Mouse (Mus musculus): ENCODE results near the gene Lrrc8c. TPM values are rescaled to one million over a fixed set of nuclear protein-coding genes. Genes with fewer than 3 reads are reported as not detected.

The Lrrc8c gene
- polyA plus RNA-seq, 1 experiment, result 3.0 TPM

GRCm38 (mm10) chr5:105494918-105495901, 24.0 kb upstream of the Lrrc8c start:
- Histone ChIP-seq H3K4me3 (ENCODE audit: insufficient read depth, low read depth, low read length) (peak overlapping the region; percentile 21), H3K4me1 (ENCODE audit: control insufficient read depth, insufficient read depth, insufficient read length, low read length) (no peaks in the 10 kb centered on the region), H3K27ac (replicated peaks; ENCODE audit: low read depth, low read length) (no peak overlapping the region)

GRCm38 (mm10) chr5:105496133-105496532, 23.1 kb upstream of the Lrrc8c start:
- no peaks in the 10 kb centered on the region for H3K4me1 ChIP-seq (ENCODE audit: control insufficient read depth, insufficient read depth, insufficient read length, low read length)
- no peak overlapping the region for H3K27ac ChIP-seq (replicated peaks; ENCODE audit: low read depth, low read length)

GRCm38 (mm10) chr5:105496586-105496985, 22.6 kb upstream of the Lrrc8c start:
- Histone ChIP-seq H3K4me1 (ENCODE audit: control insufficient read depth, insufficient read depth, insufficient read length, low read length) (no peaks in the 10 kb centered on the region), H3K27ac (replicated peaks; ENCODE audit: low read depth, low read length) (no peak overlapping the region), H3K4me3 (ENCODE audit: insufficient read depth, low read depth, low read length) (no peak overlapping the region)

More at GRCm38 (mm10) chr5:105496133-105496532, 23.1 kb upstream of the Lrrc8c start:
- no peak overlapping the region for H3K4me3 ChIP-seq (ENCODE audit: insufficient read depth, low read depth, low read length)

- Histone ChIP-seq H3K4me1 (ENCODE audit: control insufficient read depth, insufficient read depth, insufficient read length, low read length) (no peaks in the 10 kb centered on the region), H3K4me3 (ENCODE audit: insufficient read depth, low read depth, low read length) (no peak overlapping the region), H3K27ac (replicated peaks; ENCODE audit: low read depth, low read length) (no peak overlapping the region)
Observed at GRCm38 (mm10) chr5:105498429-105499000, 20.7 kb upstream of the Lrrc8c start.

DNA sequence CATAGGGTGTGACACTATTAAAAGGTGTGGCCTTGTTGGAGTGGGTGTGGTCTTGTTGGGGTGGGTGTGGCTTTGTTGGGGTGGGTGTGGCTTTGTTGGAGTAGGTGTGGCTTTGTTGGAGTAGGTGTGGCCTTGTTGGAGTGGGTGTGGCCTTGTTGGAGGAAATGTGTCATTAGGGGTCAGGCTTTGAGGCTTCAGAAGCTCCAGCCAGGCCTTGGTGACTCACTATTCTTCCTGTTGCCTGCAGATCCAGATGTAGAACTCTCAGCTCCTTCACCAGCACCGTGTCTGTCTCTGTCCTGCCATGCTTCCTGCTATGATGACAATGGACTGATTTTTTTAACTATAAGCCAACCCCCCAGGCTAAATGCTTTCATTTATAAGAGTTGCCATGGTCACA, 19.8 kb upstream of the Lrrc8c start:
- H3K4me1 ChIP-seq (ENCODE audit: control insufficient read depth, insufficient read depth, insufficient read length, low read length), result no peaks in the 10 kb centered on the region
- H3K4me3 ChIP-seq (ENCODE audit: insufficient read depth, low read depth, low read length), result no peak overlapping the region
- no peak overlapping the region for H3K27ac ChIP-seq (replicated peaks; ENCODE audit: low read depth, low read length)

GRCm38 (mm10) chr5:105500132-105501121, 18.8 kb upstream of the Lrrc8c start:
- no peak overlapping the region for H3K4me3 ChIP-seq (ENCODE audit: insufficient read depth, low read depth, low read length)
- no peak overlapping the region for H3K27ac ChIP-seq (replicated peaks; ENCODE audit: low read depth, low read length)
- H3K4me1 ChIP-seq (ENCODE audit: control insufficient read depth, insufficient read depth, insufficient read length, low read length), result no peaks in the 10 kb centered on the region

- Histone ChIP-seq H3K4me1 (ENCODE audit: control insufficient read depth, insufficient read depth, insufficient read length, low read length) (no peaks in the 10 kb centered on the region), H3K27ac (replicated peaks; ENCODE audit: low read depth, low read length) (no peak overlapping the region), H3K4me3 (ENCODE audit: insufficient read depth, low read depth, low read length) (no peak overlapping the region)
Observed at GRCm38 (mm10) chr5:105501136-105501535, 18.1 kb upstream of the Lrrc8c start.

GRCm38 (mm10) chr5:105508813-105509212, 10.4 kb upstream of the Lrrc8c start:
- H3K4me3 ChIP-seq (ENCODE audit: insufficient read depth, low read depth, low read length), result no peak overlapping the region
- no peaks in the 10 kb centered on the region for H3K4me1 ChIP-seq (ENCODE audit: control insufficient read depth, insufficient read depth, insufficient read length, low read length)
- H3K27ac ChIP-seq (replicated peaks; ENCODE audit: low read depth, low read length), result no peak overlapping the region

DNA sequence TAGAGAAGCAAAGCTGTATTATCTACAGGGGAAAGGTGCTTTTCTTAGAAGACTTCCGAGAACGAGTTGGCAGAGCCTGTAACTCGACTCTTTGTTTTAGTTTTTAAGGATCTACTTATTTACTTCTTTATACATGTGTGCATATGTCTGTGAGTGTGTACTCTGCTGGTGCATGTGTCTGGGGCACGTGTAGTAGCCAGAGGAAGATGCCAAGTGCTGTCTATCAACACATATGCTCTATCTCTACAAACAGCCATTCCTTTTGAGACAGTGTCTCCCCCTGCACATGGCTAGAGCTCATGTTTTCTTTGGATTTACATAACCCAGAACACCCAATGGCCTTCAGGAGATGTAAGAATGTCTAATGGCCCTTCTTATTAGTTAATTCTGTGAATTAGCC, 6.9 kb upstream of the Lrrc8c start:
- H3K27ac ChIP-seq (replicated peaks; ENCODE audit: low read depth, low read length), result no peak overlapping the region
- no peak overlapping the region for H3K4me3 ChIP-seq (ENCODE audit: insufficient read depth, low read depth, low read length)
- H3K4me1 ChIP-seq (ENCODE audit: control insufficient read depth, insufficient read depth, insufficient read length, low read length), result no peaks in the 10 kb centered on the region

GRCm38 (mm10) chr5:105515532-105515931, 3.7 kb upstream of the Lrrc8c start:
- Histone ChIP-seq H3K27ac (replicated peaks; ENCODE audit: low read depth, low read length) (no peak overlapping the region), H3K4me3 (ENCODE audit: insufficient read depth, low read depth, low read length) (no peak overlapping the region), H3K4me1 (ENCODE audit: control insufficient read depth, insufficient read depth, insufficient read length, low read length) (no peaks in the 10 kb centered on the region)

DNA sequence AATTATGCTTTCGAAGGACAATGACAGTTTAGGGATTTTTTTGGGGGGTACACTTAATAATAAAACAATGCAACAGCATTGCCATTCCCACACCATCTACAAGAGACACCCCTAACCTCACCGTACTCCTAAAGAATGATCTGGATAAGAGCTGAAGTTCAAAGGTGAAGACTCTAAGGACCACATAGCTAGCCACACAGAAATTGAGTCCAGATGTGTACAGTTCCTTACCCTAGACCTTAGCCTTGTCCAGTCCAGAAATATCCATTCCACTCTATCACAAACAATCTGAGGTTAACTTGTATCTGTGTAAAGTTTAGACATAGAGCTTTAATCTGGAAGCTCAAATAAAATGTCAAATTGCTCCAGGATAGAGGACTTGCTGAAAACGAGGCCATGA, 2.9 kb upstream of the Lrrc8c start:
- no peak overlapping the region for H3K4me3 ChIP-seq (ENCODE audit: insufficient read depth, low read depth, low read length)
- H3K4me1 ChIP-seq (ENCODE audit: control insufficient read depth, insufficient read depth, insufficient read length, low read length), result no peaks in the 10 kb centered on the region
- H3K27ac ChIP-seq (replicated peaks; ENCODE audit: low read depth, low read length), result no peak overlapping the region

GRCm38 (mm10) chr5:105517992-105518625, 1.1 kb upstream of the Lrrc8c start:
- Histone ChIP-seq H3K4me3 (ENCODE audit: insufficient read depth, low read depth, low read length) (peak overlapping the region; percentile 86), H3K4me1 (ENCODE audit: control insufficient read depth, insufficient read depth, insufficient read length, low read length) (peaks cover 7% of the 10 kb centered on the region; the same call in 1 of the 2 replicates), H3K27ac (replicated peaks; ENCODE audit: low read depth, low read length) (0 out of 2 replicates have a peak overlapping the region, but pooled peaks have one; percentile 76)

DNA sequence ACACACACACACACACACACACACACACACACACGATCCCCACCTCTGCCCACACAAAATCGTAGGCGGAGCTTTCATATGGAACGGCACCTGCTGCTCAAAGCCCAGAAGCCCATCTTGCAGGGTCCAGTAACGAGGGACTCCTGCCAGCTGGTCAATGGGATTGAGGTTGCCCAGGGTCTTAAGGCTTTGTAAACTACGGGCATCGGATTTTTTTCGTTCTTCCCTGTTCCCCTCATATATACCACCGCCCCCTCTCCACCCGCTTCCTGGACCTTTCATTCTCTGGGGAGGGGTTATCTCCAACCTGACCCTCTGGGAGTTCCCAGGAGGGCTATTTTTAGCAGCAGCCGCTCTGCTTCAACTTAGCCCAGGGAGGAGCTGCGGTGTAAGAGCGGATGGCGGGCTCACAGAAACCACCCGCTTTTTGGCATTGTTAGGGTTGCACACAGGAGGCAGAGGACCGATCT, 527 bp upstream of the Lrrc8c start:
- Histone ChIP-seq H3K4me3 (ENCODE audit: insufficient read depth, low read depth, low read length) (peak overlapping the region; percentile 86), H3K4me1 (ENCODE audit: control insufficient read depth, insufficient read depth, insufficient read length, low read length) (peaks cover 7% of the 10 kb centered on the region; the same call in 1 of the 2 replicates), H3K27ac (replicated peaks; ENCODE audit: low read depth, low read length) (peak overlapping the region; percentile 76)

DNA sequence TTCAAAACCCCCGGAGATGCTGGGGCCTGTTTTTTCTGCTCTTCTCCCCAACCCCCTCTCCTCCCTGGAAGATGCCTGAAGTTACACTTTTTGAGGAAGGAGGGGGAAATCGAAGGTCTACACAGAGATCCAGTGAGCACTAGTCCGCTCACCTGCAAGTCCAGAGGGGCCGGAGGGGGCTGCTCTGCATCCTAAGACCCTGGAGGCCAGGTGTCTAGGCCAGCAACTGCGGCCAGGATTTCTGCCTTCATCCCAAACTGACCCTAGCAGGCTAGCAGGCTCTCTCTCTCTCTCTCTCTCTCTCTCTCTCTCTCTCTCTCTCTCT, 750 bp downstream of the Lrrc8c start:
- peak overlapping the region; percentile 93 for H3K27ac ChIP-seq (replicated peaks; ENCODE audit: low read depth, low read length)
- peaks cover 7% of the 10 kb centered on the region; the same call in 1 of the 2 replicates for H3K4me1 ChIP-seq (ENCODE audit: control insufficient read depth, insufficient read depth, insufficient read length, low read length)
- peak overlapping the region; percentile 86 for H3K4me3 ChIP-seq (ENCODE audit: insufficient read depth, low read depth, low read length)

All from brown adipose tissue, adult 24 weeks (tissue).